Mouse (Mus musculus) liver, adult 2 months (tissue): ENCODE results near the gene 1700088E04Rik.
A peak's percentile ranks its signal among the peaks of the same experiment; 100 is the strongest.

Source experiments
- CTCF ChIP-seq: fragments of 200-500 bp; IDR thresholded peaks from 2 replicates; pipeline ENCODE4 v1.5.1; 2011; ENCODE audit warnings: low read depth, low read length, control low read depth
- POLR2A ChIP-seq: fragments of 200-500 bp; IDR thresholded peaks from 2 replicates; pipeline ENCODE4 v1.6.1; 2011; ENCODE audit warnings: low read length, control low read depth; ENCODE audit not compliant: insufficient read depth; ENCODE audit errors: extremely low read depth

GRCm38 (mm10) chr15:79148533-79148932 lies 7.5 kb upstream of the 1700088E04Rik start:
- TF ChIP-seq POLR2A = no peak
- TF ChIP-seq CTCF = peak; percentile 94
